Mouse (Mus musculus) kidney, postnatal 0 days (tissue): ENCODE results near the gene Fez2. TPM values are rescaled to one million over a fixed set of nuclear protein-coding genes. Genes with fewer than 3 reads are reported as not detected.

Experiments used
- ATAC-seq: fragments of 200-750 bp; cut with Nextera tagmentation; replicated peaks from 2 replicates; pipeline ENCODE4 v1.8.0; 2017; ENCODE audit warnings: low read depth, moderate number of reproducible peaks, moderate TSS enrichment, moderate library complexity; ENCODE audit not compliant: low FRiP score
- DNase-seq: peaks from one replicate; pipeline ENCODE4 v3.0.0-alpha.2; 2016; ENCODE audit warnings: low spot score
- H3K27ac ChIP-seq: fragments of 300-500 bp; sonication (generic); 2 replicates; pipeline ENCODE4 v1.5.1; 2014; ENCODE audit warnings: mild to moderate bottlenecking
- H3K27me3 ChIP-seq: fragments of 300-500 bp; sonication (generic); 2 replicates; pipeline ENCODE4 v1.6.1; 2014; ENCODE audit warnings: low read length, mixed read lengths; ENCODE audit not compliant: insufficient read depth
- H3K36me3 ChIP-seq: fragments of 300-500 bp; sonication (generic); 2 replicates; pipeline ENCODE4 v1.6.1; 2014; ENCODE audit warnings: low read length, mixed read lengths; ENCODE audit not compliant: insufficient read depth
- H3K4me1 ChIP-seq: fragments of 300-500 bp; sonication (generic); replicated peaks from 2 replicates; pipeline ENCODE4 v1.6.1; 2014; ENCODE audit warnings: antibody characterized with exemption, low read length, mixed read lengths; ENCODE audit not compliant: insufficient read depth
- H3K4me2 ChIP-seq: fragments of 300-500 bp; sonication (generic); 2 replicates; pipeline ENCODE4 v1.6.1; 2014; ENCODE audit warnings: mild to moderate bottlenecking, low read length, moderate library complexity, mixed read lengths
- H3K4me3 ChIP-seq: fragments of 300-500 bp; sonication (generic); replicated peaks from 2 replicates; pipeline ENCODE4 v1.5.1; 2014; ENCODE audit warnings: low read depth, low read length
- H3K9ac ChIP-seq: fragments of 300-500 bp; sonication (generic); 2 replicates; pipeline ENCODE4 v1.6.1; 2014; ENCODE audit warnings: low read depth, low read length
- H3K9me3 ChIP-seq: fragments of 300-500 bp; sonication (generic); replicated peaks from 2 replicates; pipeline ENCODE4 v1.6.1; 2016; ENCODE audit warnings: low read length, inconsistent platforms, mixed read lengths
- CTCF ChIP-seq: IDR thresholded peaks from 2 replicates; pipeline ENCODE4 v1.5.1; 2016; ENCODE audit warnings: antibody characterized with exemption, low read depth, mild to moderate bottlenecking, moderate library complexity
- WGBS: fragments of 180-500 bp; shearing (Covaris S2); extraction: QIAGEN DNeasy Blood & Tissue Kit; methylation state at CpG from one replicate; pipeline ENCODE4 v1.1.7; 2014; 5-methylcytosine and 5-hydroxymethylcytosine counted together
- polyA plus RNA-seq: library from polyadenylated mRNA; unstranded; fragments of >200 nt; fragmentation: Nextera tagmentation; extraction: Ambion mirVana; gene quantifications from 2 replicates; pipeline ENCODE4 v1.2.1, GENCODE M21; 2015

The Fez2 gene
- polyA plus RNA-seq, 1 experiment from 2014 or later = 46.5 TPM

GRCm38 (mm10) chr17:78379079-78379729 lies 38.7 kb downstream of the Fez2 start:
- ATAC-seq = peak; percentile 53; the same call in 1 of the 2 replicates
- peaks cover 12% of the 10 kb centered on the region for H3K36me3 ChIP-seq
- WGBS = 41% methylated on average over 8 of the region's 8 CpGs
- no peak overlapping the region for H3K4me3 ChIP-seq
- no peak overlapping the region for H3K9ac ChIP-seq
- H3K9me3 ChIP-seq = no peaks in the 10 kb centered on the region
- DNase-seq = peak; percentile 49
- H3K27ac ChIP-seq = no peak overlapping the region
- no peaks in the 10 kb centered on the region for H3K4me1 ChIP-seq
- no peak for TF ChIP-seq CTCF
- no peaks in the 10 kb centered on the region for H3K27me3 ChIP-seq
- no peak overlapping the region for H3K4me2 ChIP-seq

- Histone ChIP-seq H3K4me1 (no peaks in the 10 kb centered on the region), H3K27ac (no peak overlapping the region), H3K27me3 (no peaks in the 10 kb centered on the region), H3K4me2 (no peak overlapping the region), H3K9me3 (no peaks in the 10 kb centered on the region), H3K36me3 (peaks cover 24% of the 10 kb centered on the region), H3K4me3 (no peak overlapping the region), H3K9ac (no peak overlapping the region)
- no peak for TF ChIP-seq CTCF
- DNase-seq (no peak), ATAC-seq (no peak)
- 74% methylated on average over 8 of the region's 8 CpGs for WGBS
These were observed 41.4 kb downstream of the Fez2 start for GRCm38 (mm10) chr17:78376587-78376986.

- Histone ChIP-seq H3K27ac (0 out of 2 replicates have a peak overlapping the region, but pooled peaks have one; percentile 2), H3K27me3 (no peaks in the 10 kb centered on the region), H3K4me1 (no peaks in the 10 kb centered on the region), H3K4me2 (no peak overlapping the region), H3K4me3 (no peak overlapping the region), H3K9me3 (no peaks in the 10 kb centered on the region), H3K9ac (no peak overlapping the region), H3K36me3 (peaks cover 30% of the 10 kb centered on the region)
- DNase-seq (no peak), ATAC-seq (no peak)
- no peak for TF ChIP-seq CTCF
- WGBS = 56% methylated on average over 10 of the region's 10 CpGs
These were observed 43.2 kb downstream of the Fez2 start for GRCm38 (mm10) chr17:78374756-78375155.

GRCm38 (mm10) chr17:78373849-78374248 lies 44.1 kb downstream of the Fez2 start:
- WGBS = 90% methylated on average over 8 of the region's 8 CpGs
- Histone ChIP-seq H3K36me3 (peaks cover 35% of the 10 kb centered on the region), H3K4me1 (no peaks in the 10 kb centered on the region), H3K9me3 (no peaks in the 10 kb centered on the region), H3K27ac (no peak overlapping the region), H3K9ac (no peak overlapping the region), H3K4me2 (no peak overlapping the region), H3K4me3 (no peak overlapping the region), H3K27me3 (no peaks in the 10 kb centered on the region)
- DNase-seq (no peak), ATAC-seq (no peak)
- TF ChIP-seq CTCF = no peak

- no peak for TF ChIP-seq CTCF
- H3K4me2 ChIP-seq = no peak overlapping the region
- H3K27ac ChIP-seq = no peak overlapping the region
- no peak for DNase-seq
- no peak overlapping the region for H3K4me3 ChIP-seq
- H3K9ac ChIP-seq = no peak overlapping the region
- 89% methylated on average over 6 of the region's 6 CpGs for WGBS
- no peak for ATAC-seq
- peaks cover 35% of the 10 kb centered on the region for H3K36me3 ChIP-seq
- no peaks in the 10 kb centered on the region for H3K4me1 ChIP-seq
- H3K27me3 ChIP-seq = no peaks in the 10 kb centered on the region
- no peaks in the 10 kb centered on the region for H3K9me3 ChIP-seq
These were observed 44.8 kb downstream of the Fez2 start for GRCm38 (mm10) chr17:78373174-78373573.

GRCm38 (mm10) chr17:78370445-78370844 lies 47.5 kb downstream of the Fez2 start:
- TF ChIP-seq CTCF = peak; percentile 57
- no peak overlapping the region for H3K4me3 ChIP-seq
- no peak for ATAC-seq
- peaks cover 41% of the 10 kb centered on the region for H3K36me3 ChIP-seq
- DNase-seq = no peak
- no peaks in the 10 kb centered on the region for H3K27me3 ChIP-seq
- H3K9ac ChIP-seq = no peak overlapping the region
- H3K9me3 ChIP-seq = no peaks in the 10 kb centered on the region
- no peaks in the 10 kb centered on the region for H3K4me1 ChIP-seq
- WGBS = 87% methylated on average over 1 of the region's 1 CpGs
- no peak overlapping the region for H3K4me2 ChIP-seq
- H3K27ac ChIP-seq = no peak overlapping the region

GRCm38 (mm10) chr17:78368481-78368880 lies 49.5 kb downstream of the Fez2 start:
- Histone ChIP-seq H3K9me3 (no peaks in the 10 kb centered on the region), H3K36me3 (peaks cover 38% of the 10 kb centered on the region), H3K27me3 (no peaks in the 10 kb centered on the region), H3K27ac (no peak overlapping the region), H3K4me1 (no peaks in the 10 kb centered on the region), H3K4me3 (no peak overlapping the region), H3K9ac (no peak overlapping the region), H3K4me2 (no peak overlapping the region)
- TF ChIP-seq CTCF = no peak
- no peak for ATAC-seq
- WGBS = 60% methylated on average over 8 of the region's 8 CpGs
- no peak for DNase-seq
